Mouse (Mus musculus): ENCODE measurements around the gene Bdkrb2. TPM values are rescaled to one million over a fixed set of nuclear protein-coding genes. Genes with fewer than 3 reads are reported as not detected.

Bdkrb2 gene
- polyA plus RNA-seq, 1 experiment, result 0.52 TPM

DNA sequence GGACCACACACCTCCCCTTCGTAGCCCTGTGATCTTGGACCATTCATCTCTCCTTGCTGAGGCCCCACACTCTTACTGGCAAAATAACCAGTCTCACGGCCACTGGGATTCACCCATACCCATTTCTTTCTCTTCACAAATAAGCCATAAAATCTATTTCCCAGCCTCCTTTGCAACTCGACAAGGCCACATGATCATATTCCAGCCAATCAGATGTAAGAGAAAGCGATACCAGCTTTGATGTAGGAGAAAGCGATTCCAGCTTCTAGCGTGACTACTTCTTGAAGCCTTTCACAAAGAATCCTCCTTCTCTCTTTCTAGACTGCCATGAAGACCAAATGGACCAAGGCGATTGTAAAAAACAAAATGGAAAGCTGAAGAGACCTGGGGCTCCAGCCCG lies 19.9 kb upstream of the Bdkrb2 start:
- WGBS, result 78% methylated on average over 8 of the region's 8 CpGs
- no peak overlapping the region for H3K4me3 ChIP-seq (replicated peaks; ENCODE audit: control insufficient read depth, low read depth, low read length)
- H3K4me1 ChIP-seq (ENCODE audit: control insufficient read depth, insufficient read depth, low read length), result peaks cover 1% of the 10 kb centered on the region
- no peak overlapping the region for H3K27ac ChIP-seq (ENCODE audit: control insufficient read depth, insufficient read depth, low read depth, low read length, poor library complexity)
- TF ChIP-seq POLR2A (IDR thresholded peaks at IDR 0.05; ENCODE audit: borderline replicate concordance, control insufficient read depth, low read depth, low read length), result no peak

DNA sequence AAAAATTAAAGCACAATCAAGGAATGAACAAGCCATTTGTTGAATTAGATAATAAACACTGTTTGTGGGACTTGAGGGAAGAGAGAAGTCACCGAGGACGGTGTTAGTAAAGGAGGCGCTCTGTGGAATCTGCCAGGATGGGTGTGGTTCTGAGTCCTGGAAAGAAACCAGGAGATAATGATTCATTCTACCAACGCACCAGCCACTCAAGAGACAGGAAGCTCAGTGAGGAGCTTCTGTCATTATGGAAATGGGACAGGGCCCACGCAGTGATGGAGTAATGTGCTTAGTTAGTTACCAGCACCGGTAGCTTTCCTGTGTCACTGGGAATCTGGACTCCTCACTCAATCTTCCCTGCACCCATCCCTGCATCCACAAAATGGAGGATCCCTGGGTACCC lies 19.3 kb upstream of the Bdkrb2 start:
- TF ChIP-seq CTCF (IDR thresholded peaks at IDR 0.05; ENCODE audit: control insufficient read depth, insufficient read depth, low read length) (no peak), POLR2A (IDR thresholded peaks at IDR 0.05; ENCODE audit: borderline replicate concordance, control insufficient read depth, low read depth, low read length) (no peak)
- WGBS, result 56% methylated on average over 6 of the region's 6 CpGs
- H3K4me1 ChIP-seq (ENCODE audit: control insufficient read depth, insufficient read depth, low read length), result peaks cover 1% of the 10 kb centered on the region
- H3K4me3 ChIP-seq (replicated peaks; ENCODE audit: control insufficient read depth, low read depth, low read length), result no peak overlapping the region
- H3K27ac ChIP-seq (ENCODE audit: control insufficient read depth, insufficient read depth, low read depth, low read length, poor library complexity), result no peak overlapping the region

DNA sequence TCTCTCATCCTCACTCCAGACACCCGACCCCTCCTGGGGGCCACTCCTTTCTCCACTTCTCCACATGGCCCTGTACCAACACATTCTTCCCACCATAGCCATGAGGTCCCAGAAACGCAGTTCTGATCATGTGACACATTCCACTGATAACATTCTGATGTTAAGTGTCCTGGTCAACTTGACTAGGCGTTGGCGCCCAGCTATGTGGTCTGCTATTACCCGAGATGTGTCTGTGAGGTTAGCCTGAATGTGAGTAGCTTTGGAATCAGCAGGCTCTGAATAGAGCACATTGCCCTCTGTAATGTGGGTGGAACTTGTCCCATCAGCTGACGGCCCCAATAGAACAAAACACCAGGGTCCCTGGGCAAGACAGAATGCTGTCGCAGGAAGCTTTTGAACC lies 18.2 kb upstream of the Bdkrb2 start:
- Histone ChIP-seq H3K27ac (ENCODE audit: control insufficient read depth, insufficient read depth, low read depth, low read length, poor library complexity) (no peak overlapping the region), H3K4me1 (ENCODE audit: control insufficient read depth, insufficient read depth, low read length) (peaks cover 1% of the 10 kb centered on the region), H3K4me3 (replicated peaks; ENCODE audit: control insufficient read depth, low read depth, low read length) (no peak overlapping the region)
- 78% methylated on average over 7 of the region's 7 CpGs for WGBS
- TF ChIP-seq CTCF (IDR thresholded peaks at IDR 0.05; ENCODE audit: control insufficient read depth, insufficient read depth, low read length), result no peak
- no peak for TF ChIP-seq POLR2A (IDR thresholded peaks at IDR 0.05; ENCODE audit: borderline replicate concordance, control insufficient read depth, low read depth, low read length)

DNA sequence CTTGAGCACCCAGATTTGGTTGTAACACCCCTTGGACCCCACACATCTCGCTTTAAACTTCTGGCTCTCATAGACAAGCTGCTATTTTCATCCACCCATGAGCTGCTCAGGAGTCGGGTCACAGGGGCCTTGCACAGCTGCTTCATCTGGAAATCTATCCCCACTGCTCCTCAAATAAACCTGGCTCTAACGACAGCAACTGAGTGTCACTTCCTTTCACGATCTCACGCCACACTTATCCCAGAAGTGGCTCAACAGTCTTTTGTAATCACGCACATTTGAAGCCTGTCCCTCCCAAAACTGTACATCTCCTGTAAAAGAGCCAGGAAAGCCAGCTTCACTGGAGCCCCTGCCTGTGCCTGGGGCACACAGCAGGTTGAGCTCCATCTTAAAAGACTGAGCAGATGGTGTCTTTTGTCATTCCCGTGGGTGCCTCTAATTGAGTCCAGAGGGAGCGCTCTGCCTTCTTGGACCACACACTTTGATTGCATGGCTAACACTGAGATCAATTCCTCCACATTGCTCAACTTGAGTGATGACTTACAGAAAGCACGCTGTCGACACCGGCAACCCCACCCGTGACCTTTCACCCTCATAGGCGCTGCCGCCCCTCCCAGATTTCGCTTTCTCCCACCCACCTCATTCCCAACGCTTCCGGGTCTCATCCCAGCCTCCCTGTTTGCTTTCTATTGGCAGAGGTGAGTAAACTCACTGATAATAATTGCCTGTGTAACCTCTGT lies 17.2 kb upstream of the Bdkrb2 start:
- Histone ChIP-seq H3K27ac (ENCODE audit: control insufficient read depth, insufficient read depth, low read depth, low read length, poor library complexity) (peak overlapping the region; percentile 32; the same call in 1 of the 2 replicates), H3K4me3 (replicated peaks; ENCODE audit: control insufficient read depth, low read depth, low read length) (no peak overlapping the region), H3K4me1 (ENCODE audit: control insufficient read depth, insufficient read depth, low read length) (no peaks in the 10 kb centered on the region)
- TF ChIP-seq POLR2A (IDR thresholded peaks at IDR 0.05; ENCODE audit: borderline replicate concordance, control insufficient read depth, low read depth, low read length) (no peak), CTCF (IDR thresholded peaks at IDR 0.05; ENCODE audit: control insufficient read depth, insufficient read depth, low read length) (no peak)
- 50% methylated on average over 17 of the region's 17 CpGs for whole genome bisulfite sequencing

DNA sequence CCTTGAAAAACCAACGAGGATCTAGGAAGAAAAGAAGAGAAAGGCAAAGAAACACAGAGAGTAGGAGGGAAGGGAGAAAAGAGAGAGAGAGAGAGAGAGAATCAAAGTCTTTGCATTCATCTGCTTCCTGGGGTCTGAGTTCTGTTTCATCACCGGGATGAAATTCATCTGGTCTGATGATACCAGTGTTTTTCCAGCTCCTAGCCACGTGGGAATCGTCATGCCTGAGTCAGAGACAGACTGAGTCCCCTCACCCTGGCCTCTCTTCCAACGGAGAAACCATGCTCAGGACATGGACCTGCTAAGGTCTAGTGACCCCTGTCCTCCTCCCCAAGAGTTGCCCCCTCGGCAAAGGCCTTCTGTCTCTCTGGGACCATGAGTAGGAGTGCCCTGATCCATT lies 16.5 kb upstream of the Bdkrb2 start:
- Histone ChIP-seq H3K4me3 (replicated peaks; ENCODE audit: control insufficient read depth, low read depth, low read length) (no peak overlapping the region), H3K27ac (ENCODE audit: control insufficient read depth, insufficient read depth, low read depth, low read length, poor library complexity) (no peak overlapping the region), H3K4me1 (ENCODE audit: control insufficient read depth, insufficient read depth, low read length) (no peaks in the 10 kb centered on the region)
- no peak for TF ChIP-seq POLR2A (IDR thresholded peaks at IDR 0.05; ENCODE audit: borderline replicate concordance, control insufficient read depth, low read depth, low read length)
- TF ChIP-seq CTCF (IDR thresholded peaks at IDR 0.05; ENCODE audit: control insufficient read depth, insufficient read depth, low read length), result no peak
- 55% methylated on average over 6 of the region's 6 CpGs for WGBS

- H3K4me1 ChIP-seq (ENCODE audit: control insufficient read depth, insufficient read depth, low read length), result no peaks in the 10 kb centered on the region
- H3K27ac ChIP-seq (ENCODE audit: control insufficient read depth, insufficient read depth, low read depth, low read length, poor library complexity), result no peak overlapping the region
- 40% methylated on average over 2 of the region's 2 CpGs for whole genome bisulfite sequencing
- TF ChIP-seq CTCF (IDR thresholded peaks at IDR 0.05; ENCODE audit: control insufficient read depth, insufficient read depth, low read length), result no peak
- no peak for TF ChIP-seq POLR2A (IDR thresholded peaks at IDR 0.05; ENCODE audit: borderline replicate concordance, control insufficient read depth, low read depth, low read length)
- no peak overlapping the region for H3K4me3 ChIP-seq (replicated peaks; ENCODE audit: control insufficient read depth, low read depth, low read length)
These were observed 15.9 kb upstream of the Bdkrb2 start for GRCm38 (mm10) chr12:105547151-105547550.

DNA sequence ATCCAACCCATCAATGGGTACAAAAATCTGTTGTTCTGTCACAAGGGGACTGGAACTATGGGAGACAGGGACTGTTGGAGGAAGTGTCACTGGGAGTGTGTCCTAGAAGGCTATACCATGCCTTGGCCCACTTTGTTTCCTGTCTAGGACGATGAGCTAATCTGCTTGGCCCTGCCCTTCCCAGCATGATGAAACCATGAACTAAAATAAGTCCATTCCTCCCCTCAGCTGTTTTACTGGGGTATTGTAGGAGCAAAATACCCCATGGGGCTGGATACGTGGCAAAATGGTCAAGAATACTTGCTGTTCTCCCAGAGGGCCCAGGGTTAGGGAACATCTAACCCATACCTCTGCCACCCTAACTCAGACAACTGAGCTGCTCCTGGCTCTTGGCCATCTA lies 15.0 kb upstream of the Bdkrb2 start:
- Histone ChIP-seq H3K4me3 (replicated peaks; ENCODE audit: control insufficient read depth, low read depth, low read length) (no peak overlapping the region), H3K27ac (ENCODE audit: control insufficient read depth, insufficient read depth, low read depth, low read length, poor library complexity) (no peak overlapping the region), H3K4me1 (ENCODE audit: control insufficient read depth, insufficient read depth, low read length) (no peaks in the 10 kb centered on the region)
- TF ChIP-seq CTCF (IDR thresholded peaks at IDR 0.05; ENCODE audit: control insufficient read depth, insufficient read depth, low read length), result no peak
- TF ChIP-seq POLR2A (IDR thresholded peaks at IDR 0.05; ENCODE audit: borderline replicate concordance, control insufficient read depth, low read depth, low read length), result no peak
- 33% methylated on average over 2 of the region's 2 CpGs for WGBS

DNA sequence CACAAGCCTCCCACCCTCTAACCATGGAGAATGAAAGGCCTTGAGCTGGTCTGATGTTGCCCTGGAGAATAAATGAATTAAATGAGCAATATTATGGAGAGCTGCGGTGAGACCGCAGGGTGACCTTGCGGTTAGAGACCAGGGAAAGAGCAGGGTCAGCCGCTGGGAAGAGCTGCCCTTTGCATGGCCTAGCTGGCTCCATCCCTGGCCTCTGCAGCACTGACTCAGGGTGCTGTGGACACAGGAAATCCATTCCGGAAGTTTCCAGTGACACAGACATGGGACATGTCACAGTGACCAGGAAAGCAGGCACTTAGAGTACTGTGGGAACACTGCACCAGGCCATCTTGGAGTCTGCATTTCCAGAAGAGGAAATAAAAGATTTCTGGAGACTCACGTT lies 14.1 kb upstream of the Bdkrb2 start:
- Histone ChIP-seq H3K27ac (ENCODE audit: control insufficient read depth, insufficient read depth, low read depth, low read length, poor library complexity) (no peak overlapping the region), H3K4me3 (replicated peaks; ENCODE audit: control insufficient read depth, low read depth, low read length) (no peak overlapping the region), H3K4me1 (ENCODE audit: control insufficient read depth, insufficient read depth, low read length) (no peaks in the 10 kb centered on the region)
- no peak for TF ChIP-seq CTCF (IDR thresholded peaks at IDR 0.05; ENCODE audit: control insufficient read depth, insufficient read depth, low read length)
- TF ChIP-seq POLR2A (IDR thresholded peaks at IDR 0.05; ENCODE audit: borderline replicate concordance, control insufficient read depth, low read depth, low read length), result no peak
- 76% methylated on average over 6 of the region's 6 CpGs for WGBS

All from bone marrow, adult 2 months (tissue).